Mouse (Mus musculus) lung, postnatal 10 days (tissue): ENCODE measurements around the gene Zdhhc14.

Experiments
- DNase-seq: peaks from one replicate; pipeline ENCODE4 v3.0.0; 2021

Gene Zdhhc14

DNA sequence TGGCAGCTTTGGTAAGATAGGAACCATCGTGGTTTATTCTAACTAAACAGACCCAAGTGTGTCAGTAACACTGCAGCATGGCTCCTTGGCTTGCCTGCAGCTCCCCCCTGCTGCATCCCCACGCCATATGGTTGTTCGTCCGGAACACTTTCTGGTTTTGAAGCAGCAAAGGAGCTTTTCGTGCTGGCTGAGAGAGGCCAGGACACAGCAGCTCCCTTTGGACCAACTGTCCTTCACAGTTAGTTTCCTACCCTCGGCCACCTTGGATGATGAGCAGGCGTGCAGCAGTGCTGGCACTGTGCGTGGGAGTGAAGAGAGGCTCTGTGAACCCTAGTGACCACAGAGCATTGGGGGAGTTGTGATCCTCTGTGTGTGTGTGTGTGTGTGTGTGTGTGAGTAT, 64.2 kb downstream of the Zdhhc14 start:
- DNase-seq, result no peak

- DNase-seq, result no peak
These were observed 67.9 kb downstream of the Zdhhc14 start for GRCm38 (mm10) chr17:5560212-5560611.

- DNase-seq, result peak; percentile 36
These were observed 70.8 kb downstream of the Zdhhc14 start for GRCm38 (mm10) chr17:5563108-5563507.

DNA sequence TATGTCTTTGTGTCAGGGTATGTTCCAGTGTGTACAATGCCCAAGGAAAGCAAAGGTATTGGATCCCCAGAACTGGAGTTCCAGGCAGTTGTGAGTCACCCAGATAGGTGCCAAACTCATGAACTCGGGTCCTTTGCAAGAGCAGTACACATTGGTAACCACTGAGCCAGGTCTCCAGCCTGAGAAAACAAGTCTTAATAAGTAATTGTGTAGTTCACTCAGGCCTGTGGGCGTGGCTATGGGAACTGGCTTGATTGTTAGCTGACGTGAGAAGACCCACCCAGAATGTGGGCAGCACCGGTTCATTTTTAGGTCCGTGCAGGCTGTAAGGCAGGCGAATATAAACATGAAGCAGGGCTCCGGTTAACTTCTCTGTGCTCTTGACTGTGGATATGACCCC, 73.6 kb downstream of the Zdhhc14 start:
- peak; percentile 18 for DNase-seq

- DNase-seq, result peak; percentile 13
These were observed 75.6 kb downstream of the Zdhhc14 start for GRCm38 (mm10) chr17:5567943-5568342.

DNA sequence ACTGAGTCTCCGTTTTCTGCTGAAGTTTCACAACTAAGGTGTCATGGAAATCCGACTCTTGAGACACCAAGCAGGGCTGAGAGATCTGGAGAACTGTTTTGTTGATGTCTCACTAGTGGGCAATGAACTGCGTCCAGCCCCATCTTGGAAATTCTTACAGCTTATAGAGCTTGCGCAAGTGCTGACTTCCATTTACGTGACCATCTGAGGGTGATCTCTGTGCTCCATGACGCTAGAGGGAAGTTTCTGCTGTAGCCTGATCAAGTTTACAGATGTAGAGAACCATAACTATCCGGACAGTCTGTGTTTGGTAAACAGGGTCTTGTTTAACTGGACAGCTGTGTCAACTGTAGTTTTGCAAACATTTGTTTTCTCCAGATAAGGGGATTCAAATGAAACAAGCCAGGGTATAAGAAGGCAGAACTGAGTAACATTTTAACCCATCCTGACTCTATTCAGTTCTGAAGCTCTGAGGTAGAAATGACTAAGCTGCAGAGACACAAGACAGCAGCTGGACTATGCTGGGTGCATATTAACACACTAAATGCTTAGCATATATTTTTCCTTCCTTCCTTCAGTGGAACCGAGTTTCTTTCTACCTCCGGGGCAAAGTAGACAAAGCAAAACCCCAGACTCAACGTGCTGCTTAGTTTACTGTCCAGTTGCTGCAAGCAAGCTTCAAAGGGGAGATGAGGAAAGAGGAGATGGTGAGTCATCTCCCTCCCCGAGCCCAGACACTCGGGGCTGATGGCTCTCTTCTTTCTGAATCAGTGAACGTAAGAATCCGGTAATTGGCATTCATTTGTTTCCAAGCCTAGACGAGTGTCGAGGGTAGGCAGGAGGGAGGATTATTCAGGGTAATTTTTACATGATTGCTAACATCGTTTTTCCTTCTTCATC, 77.0 kb downstream of the Zdhhc14 start:
- no peak for DNase-seq

DNA sequence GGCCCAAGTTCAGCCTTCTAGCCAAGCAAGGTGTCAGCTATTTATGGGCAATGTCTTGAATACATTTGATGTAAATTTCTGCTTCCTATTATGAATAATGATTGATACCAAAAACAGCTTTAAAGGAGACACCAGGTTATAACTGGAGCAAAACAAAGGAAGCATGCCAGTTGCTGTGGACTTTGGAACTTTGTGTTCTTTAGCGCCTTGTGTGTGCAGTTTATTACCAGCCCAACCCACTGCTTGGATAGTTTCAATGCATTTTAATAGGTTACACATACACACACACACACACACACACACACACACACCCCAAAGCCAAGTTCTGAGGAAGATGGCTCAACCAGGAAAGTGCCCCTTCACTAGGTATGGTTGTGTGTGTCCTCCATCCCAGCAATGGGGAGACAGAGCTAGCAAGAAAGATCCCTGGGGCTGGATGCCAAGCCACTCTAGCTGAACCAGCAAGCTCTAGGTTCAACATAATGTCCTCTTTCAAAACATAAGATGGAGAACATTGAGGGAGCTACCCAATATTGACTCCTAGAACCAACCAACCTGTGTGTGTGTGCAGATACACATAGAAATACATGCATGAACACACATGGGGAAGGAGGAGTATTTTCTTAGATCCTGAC, 79.9 kb downstream of the Zdhhc14 start:
- no peak for DNase-seq

- no peak for DNase-seq
These were observed 80.5 kb downstream of the Zdhhc14 start for GRCm38 (mm10) chr17:5572745-5573420.

DNA sequence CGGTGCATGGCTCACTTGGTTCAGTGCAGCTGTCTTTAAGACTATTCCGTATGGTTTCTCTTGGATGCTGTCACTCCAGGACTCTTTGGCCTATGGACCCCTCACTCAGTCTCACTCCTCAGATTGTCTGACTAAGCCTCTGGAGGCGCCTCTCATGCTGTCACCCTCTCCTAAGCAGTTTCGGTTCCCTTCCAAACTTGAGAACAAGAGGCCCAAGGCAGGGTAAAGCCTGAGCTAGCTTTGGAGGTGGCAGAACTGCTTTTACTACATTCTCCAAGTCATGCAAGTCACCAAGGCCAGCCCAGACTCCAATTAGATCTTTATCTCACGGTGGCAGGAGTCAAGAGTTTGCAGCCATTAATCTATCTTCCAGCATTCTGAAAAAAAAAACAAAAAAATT, 82.3 kb downstream of the Zdhhc14 start:
- DNase-seq, result no peak

GRCm38 (mm10) chr17:5575518-5575917, 83.2 kb downstream of the Zdhhc14 start:
- peak; percentile 23 for DNase-seq

- no peak for DNase-seq
These were observed 89.9 kb downstream of the Zdhhc14 start for GRCm38 (mm10) chr17:5582232-5582631.

- no peak for DNase-seq
These were observed 90.6 kb downstream of the Zdhhc14 start for GRCm38 (mm10) chr17:5582937-5583336.

DNA sequence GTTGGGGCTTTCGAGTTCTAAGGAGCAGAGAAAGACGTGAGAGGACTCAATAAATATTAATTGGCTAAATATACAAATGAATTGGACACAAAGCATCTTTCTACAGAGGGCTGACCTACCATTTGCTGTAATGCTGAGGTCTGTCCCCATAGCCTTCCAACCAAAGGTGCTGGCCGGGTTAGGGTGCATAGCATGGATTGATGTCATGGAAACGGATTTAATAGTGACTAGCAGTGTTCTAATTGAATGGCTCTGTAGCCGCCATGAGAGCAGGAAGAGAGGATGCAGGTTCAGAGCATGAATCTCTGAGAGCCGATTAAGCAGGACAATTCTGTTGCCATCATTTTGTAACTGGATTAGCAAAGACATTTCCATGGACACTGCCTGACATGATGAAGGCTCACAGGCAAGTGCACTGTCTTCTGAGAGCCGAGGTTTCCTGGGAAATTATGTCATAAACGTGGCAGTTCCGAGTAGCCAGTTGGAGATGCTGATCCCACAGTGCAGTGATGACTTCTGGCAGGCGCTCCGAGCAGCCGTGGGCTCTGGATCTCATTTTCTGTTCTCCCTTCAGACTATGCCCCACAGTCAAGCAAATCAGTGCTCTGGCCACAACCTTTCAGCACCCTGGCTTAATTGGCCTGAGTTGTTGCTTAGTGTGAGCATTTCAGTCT, 91.3 kb downstream of the Zdhhc14 start:
- DNase-seq, result no peak

GRCm38 (mm10) chr17:5591604-5592209, 99.3 kb downstream of the Zdhhc14 start:
- DNase-seq, result peak; percentile 53

- no peak for DNase-seq
These were observed 100.7 kb downstream of the Zdhhc14 start for GRCm38 (mm10) chr17:5593071-5593470.

- DNase-seq, result no peak
These were observed 102.7 kb downstream of the Zdhhc14 start for GRCm38 (mm10) chr17:5595068-5595467.

DNA sequence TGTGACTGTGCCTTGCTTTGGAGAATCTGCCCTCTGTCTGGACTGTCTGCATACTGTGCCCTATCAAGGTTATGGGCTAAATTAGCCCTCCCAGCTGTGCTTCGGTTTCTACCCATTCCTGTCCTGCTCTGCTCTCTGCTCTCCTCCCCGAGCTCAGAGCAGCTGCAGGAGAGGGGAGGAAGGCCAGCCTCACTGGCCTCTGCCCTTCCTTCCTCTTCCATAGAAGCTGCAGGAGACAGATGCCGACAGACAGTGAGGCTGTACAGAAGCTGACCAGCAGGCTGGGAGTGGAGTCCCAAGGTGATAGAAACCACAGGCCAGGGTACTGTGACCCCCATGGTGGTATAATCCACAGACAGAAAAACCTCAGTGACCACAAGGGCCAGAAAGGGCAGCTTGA, 104.1 kb downstream of the Zdhhc14 start:
- DNase-seq, result no peak

DNA sequence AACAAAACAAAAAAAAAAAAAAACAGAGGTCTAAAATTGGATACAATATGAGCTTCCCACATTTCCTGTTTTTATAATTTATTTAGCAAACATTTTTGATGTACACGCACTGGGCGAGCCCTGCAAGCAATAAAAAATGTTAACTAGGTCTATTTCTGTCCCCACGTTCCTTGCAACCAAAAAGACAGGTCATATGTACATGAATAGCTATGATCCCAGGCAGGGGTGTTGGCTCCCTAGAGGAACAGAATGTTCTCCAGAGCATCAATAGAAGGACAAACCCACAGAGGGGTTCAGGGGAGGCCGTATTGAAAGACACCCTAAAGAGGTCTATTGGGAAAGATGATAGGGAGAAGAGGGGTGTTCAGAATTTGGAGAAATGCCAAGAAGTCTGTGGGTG, 106.6 kb downstream of the Zdhhc14 start:
- DNase-seq, result no peak

- peak; percentile 33 for DNase-seq
These were observed 108.2 kb downstream of the Zdhhc14 start for GRCm38 (mm10) chr17:5600505-5601027.

DNA sequence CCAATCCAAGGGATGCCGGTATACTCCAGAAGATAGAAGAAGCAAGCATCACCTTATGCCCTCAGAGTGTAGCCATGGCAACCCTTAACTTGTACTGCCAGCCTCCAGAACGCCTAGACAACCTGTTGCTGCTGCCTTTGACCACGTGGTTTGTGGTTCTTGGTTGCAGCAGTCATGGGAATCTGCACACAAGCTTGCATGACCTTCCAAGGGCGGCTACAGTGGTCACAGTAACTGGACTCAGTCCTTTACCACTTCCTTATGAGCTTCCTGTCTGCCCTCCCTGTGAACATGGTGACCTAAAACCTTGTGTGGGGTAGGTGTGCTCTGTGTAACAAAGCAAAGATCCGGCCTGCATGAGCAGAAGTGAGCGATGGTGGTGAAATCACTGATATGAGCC, 109.6 kb downstream of the Zdhhc14 start:
- DNase-seq, result no peak

DNA sequence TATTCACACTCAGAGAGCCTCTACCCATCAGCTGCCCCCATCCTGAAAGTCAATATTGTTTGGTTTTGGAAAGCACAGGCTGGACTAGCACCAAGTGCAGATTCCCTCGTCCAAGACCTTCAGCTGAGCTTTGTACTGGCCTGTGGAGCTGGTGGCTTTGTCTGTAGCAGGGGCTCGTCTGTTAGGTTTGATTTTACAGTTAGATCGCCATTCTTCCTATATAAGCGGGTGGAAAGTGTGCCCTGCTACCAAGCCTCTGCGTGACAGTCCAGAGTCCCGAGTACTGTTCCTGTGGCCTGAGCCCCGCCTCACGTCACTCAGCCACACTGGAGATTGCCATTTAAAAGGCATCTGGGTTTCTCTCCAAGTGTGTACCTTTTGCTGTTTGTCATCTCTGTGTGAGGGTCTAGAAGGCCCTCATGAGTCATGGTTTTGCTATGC, 113.8 kb downstream of the Zdhhc14 start:
- DNase-seq, result no peak

- DNase-seq, result no peak
These were observed 115.0 kb downstream of the Zdhhc14 start for GRCm38 (mm10) chr17:5607352-5607751.
